Mouse (Mus musculus) B cell, adult 2 months (primary cell): ENCODE results near the gene Mrps33.

Experiments
- DNase-seq, 2 experiments: peaks; one replicate each; pipeline ENCODE4 v3.0.0; 2022

Mrps33 gene

DNA sequence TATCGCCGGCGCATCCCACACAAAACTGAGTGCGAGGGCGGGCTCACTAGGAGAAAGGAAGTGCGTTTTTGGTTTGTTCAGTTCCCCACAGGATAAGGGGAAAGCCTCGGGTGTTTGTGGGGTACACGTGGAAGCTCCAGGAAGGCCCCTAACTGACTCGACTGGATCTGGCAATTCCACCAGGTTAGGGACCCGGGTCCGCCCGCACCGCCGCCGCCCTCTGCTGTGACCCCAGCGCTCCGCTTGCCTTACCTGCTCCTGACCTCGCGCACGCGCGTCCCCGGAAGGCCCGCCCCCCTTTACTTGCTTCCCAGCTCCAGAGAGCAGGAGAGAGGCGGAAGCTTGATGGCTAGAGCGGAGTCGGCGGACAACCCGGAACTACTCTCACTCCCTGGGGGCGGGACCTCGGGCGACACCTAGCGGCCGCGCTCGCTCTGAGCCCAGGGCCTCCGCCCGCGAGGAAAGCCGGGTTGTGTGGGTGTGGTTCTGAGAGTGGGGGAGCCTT lies at the start of gene Mrps33:
Mrps33 (minus strand) TSS at position 377 of the 505 bp plus-strand sequence.
- peak; percentile 99 for DNase-seq

DNA sequence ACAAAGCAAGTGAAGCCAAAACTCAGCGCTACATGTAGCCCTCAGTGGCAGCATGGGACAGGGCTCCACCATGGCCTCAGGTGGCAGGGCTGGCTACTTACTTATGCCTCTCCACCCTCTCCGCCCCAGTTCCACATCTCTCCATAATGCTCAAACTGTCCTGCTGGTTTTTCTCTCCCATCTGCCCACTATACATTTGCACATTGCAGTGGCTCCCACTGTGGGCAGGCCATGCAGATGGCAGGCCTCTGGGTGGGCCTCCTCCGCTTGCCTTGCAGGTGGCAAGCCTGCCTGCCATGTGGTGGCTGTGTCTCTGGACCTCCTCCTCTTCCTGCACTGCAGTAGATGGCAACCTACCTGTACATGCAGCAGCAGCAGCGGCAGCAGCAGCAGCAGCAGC lies 38.9 kb upstream of the Mrps33 start:
- DNase-seq: no peak

DNA sequence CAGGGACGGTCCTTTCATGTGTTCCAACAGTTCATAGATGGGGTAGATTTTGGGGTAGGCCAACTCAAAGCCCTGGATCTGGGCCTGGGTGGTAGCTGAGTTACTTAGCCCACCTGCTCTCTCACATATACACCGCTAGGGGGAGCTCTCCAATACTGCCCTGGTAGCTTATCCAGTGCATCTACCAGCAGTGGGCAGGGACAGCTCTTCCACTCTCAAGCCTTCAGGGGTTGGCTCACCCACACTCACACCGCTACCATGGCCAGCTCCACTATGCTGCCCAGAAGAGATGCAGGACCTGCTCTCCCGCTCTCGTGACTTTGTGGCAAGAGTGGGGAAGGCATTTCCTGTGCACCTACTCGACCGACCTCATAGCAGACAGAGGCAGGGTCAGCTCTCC lies 38.0 kb upstream of the Mrps33 start:
- DNase-seq: peak in 1 of 2 experiments; percentile 15

DNA sequence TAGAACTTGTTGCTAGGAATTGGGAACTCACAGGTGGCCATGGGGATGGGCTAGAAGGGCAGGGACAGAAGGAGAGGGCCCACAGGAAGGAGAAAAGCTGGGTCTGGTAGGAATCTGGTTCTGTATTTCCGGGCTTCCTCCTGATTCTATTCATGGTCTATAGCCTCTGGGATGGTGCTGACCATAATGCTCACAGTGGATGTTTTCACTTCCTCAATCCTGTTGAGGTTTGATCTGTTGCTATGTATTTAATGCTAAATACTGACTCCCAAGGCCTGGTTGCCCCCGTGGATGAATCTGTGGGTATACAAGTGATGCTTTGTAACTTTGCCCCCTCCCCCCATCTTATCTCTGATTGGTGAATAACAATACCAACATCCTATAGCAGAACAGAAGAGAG lies 36.8 kb upstream of the Mrps33 start:
- no peak for DNase-seq

DNA sequence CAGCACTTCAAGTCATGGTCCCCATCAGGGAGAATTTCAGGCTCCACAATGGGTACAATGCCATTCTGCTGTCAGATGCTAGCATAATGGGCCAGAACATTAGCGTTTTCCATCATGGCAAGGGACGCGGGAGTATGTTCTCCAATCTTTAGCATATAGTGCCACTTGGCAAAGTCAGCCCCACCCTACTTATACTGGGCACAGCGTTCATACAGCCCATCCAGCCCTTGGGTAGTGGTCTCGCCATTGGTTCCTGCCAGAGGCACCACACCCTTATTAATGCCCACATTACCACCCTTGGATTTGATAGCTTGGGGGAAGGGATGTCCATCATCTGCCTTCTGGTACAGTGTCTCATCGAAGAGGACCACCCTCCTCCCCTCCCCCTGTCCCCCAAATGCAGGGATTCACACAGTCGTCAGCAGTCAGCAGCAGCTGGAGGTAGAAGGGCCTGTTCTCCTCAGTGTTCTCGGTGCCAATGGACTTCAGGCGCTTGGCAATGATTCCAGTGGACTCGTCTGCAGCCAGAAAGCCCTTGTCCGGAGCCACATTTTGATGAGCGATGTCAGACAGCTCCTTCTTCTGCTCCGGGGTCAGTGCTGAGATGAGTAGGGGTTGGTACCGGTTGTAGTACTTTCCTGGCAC lies 33.0 kb upstream of the Mrps33 start:
- no peak for DNase-seq

DNA sequence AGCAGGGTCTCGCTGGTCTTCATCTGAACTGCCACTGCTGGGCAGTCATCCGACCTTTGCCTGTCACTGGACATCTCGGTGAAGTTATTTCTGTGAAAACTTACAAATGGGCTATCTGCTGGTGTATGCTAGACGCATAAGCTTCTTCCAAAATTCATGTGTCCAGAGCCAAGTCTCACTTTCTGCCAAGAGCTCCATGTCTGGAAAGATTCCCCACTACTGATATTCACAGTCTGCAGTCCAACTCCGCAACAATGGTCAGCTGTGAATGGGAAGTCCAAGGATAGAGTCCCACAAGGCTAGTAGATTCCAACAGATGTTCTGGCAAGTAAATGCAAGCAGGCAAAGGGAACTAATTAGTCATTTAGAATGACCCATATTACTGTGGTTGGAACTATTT lies 17.9 kb upstream of the Mrps33 start:
- DNase-seq: no peak

DNA sequence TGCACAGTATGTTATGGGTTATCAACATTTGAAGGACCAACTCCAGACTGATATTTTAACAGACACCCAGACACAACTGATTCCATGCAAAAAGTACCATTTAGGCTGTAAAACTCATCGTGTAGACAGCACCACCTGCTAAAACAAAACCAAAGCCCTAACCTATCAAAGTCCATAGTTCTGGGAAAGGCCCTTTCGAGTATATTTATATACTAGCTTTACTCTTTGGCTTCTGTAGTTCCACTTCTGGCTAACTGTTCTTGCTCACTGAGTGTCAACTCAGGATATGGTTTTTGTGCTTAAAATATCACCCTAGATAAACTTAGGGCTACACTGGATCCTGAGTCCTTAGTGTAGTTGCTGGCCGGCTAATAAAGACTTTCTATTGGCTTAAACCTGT lies 10.5 kb upstream of the Mrps33 start:
- DNase-seq: no peak

DNA sequence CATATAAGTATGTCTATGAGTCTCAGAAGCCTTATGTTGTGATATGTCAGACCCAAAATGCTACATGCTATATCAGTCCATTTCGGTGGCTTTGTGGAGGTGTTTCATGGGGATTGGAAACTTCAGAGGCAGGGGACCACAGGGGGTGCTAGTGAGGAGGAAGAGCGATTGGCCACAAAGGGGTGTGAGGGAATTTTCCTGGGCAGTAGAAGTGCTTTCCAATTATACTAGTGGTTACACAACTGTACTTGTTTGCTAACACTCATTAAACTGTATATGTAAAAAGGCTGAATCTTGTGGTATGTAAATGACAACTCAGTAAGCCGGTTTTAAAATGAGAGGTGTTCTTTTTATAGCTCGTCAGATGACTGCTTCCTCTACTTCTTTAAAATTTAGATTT lies 8.1 kb upstream of the Mrps33 start:
- no peak for DNase-seq

DNA sequence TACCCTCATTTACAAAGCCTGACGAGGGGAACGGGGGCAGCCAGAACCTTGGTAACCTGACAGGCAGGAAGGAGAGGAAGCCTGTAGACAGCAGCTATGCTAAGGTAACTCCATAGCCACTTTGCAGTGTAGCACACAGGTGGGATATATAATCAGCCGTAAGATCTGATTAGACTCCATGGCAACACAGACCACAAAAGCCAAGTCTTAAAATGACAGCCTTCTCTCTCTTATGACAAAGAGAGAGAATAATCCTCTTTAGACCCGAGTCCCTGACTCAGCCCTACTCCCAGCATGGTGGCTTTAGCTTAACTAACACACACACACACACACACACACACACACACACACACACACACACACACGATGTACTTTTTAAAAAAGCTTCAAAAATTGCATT lies 2.3 kb downstream of the Mrps33 start:
- DNase-seq: no peak

DNA sequence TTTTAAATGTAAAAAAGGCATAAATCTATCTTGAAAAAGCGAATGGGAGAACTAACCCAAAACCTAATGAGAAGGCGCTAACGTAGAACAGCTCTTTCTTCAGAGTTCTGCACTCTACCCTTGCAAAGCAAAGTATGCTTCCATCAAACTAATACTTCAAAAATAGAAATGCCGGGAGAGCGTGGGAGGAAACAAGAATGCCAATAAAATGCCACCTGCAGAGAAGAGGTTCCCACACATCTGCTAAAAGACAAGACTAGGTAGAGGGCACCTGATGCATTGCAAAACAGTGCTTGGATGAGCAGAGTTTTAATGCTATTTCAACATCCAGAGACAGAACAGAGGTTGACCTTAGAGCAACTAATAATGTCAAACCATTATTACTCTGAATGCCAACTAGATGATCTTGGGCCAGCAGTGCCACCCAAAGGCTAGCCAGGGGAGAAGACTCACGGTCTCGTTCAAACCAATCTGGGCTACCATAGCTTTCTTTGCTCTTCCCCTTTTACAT lies 3.7 kb downstream of the Mrps33 start:
- DNase-seq: no peak

DNA sequence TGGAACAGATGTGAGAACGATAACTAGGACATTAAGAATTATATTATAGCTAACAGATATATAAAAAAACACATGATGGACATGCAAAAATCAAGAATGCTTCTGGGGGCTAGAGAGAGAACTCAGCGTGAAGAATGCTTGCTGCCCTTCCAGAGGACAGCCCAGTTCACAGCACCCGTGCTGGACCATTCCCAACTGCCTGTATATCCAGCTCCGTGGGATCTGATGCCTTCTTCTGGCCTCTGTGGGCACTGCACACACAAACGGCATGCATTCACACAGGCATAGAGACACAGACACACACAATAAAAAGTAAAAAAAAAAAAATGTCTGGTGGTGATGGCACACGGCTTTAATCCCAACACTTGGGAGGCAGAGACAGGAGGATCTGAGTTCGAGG lies 4.5 kb downstream of the Mrps33 start:
- no peak for DNase-seq

DNA sequence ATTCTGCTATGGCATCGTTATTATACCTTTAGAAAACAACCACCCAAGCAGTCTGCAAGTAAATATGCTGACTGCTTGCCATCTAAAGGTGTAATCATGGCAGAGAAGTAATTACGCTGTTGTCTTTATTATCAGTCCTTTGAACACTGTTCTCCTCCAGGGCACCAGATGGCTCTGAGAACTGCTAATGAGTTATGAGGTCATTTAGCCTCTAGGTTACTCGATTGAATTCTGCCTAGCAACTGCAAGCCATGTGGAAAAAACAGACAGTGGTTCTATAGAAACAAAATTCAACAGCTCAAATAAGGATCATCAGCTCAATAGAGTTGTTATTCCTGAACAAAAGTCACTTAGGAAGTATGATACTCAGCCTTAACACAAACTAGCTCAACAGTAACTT lies 4.9 kb downstream of the Mrps33 start:
- DNase-seq: no peak

DNA sequence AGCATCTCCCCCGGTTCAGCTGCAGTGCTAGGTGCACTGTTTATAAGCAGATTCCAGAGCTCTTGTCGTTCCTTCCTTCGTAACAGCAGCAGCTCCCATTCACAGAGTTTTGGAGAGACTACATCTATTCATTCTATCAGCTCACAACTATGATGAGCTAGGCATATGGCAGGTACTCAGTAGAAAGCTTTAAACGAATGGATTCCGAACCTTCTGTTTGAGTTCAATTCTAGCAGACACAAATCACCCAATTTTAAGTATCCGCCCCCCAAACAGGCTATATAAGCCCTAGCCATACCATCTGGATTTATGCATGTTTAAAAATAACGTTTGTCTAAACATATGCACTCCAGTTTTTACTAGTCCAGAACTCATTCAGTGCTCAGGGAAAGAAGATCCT lies 9.8 kb downstream of the Mrps33 start:
- no peak for DNase-seq

DNA sequence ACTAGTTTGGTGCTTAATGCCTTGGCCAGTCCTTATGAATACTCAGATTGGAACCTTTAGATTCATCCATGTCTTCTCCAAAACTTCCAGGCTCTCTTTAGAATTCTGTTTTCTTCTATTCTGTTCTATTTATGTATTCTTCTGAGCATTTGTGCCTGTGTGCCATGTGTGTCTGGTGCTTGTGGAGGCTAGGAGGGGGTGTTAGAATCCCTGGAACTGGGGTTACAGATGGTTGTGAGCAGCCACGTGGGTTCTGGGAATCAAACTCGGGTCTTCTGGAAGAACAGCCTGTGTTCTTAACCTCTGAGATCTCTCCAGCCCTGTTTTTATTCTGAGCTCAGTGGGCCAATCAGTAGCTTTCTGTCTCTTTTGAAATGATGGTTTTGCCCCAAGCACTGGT lies 13.7 kb downstream of the Mrps33 start:
- no peak for DNase-seq

DNA sequence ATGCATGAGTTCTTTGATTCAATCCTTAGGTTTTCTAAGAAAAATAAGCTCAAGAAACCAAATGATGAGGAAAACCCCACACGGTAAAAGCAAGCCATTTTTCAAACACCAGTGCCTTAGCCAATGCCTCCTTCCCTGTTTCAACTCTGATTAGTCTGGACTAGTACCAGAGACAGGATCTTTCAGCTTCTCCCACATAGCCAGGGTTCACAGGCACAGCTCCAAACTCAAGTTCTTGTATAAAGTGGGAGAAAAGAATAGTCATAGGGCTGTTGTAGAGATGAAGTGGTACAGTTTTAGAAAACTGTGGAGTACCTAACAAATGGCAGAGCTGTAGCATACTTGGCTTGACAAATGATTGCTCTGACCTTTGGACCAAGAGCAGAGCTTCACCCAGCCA lies 14.6 kb downstream of the Mrps33 start:
- no peak for DNase-seq

DNA sequence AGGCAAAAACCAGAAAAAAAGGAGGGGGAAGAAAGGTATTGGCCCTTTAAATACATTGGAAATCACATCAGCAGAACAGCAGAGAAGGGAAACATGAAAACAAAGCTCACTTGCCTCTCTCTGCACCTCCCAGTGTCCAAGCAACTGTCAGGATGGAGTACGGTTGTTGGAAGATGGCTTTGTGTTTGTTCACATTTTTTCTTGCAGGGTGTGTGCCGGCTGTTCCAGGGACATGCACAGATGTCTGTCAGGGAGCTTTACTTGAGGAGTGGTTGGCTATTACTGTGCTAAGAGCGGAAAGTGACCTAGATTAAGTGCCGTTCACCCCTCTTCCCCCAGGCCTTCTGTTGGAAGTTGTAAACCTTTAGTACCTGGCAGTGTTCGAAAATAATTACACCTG lies 19.0 kb downstream of the Mrps33 start:
- DNase-seq: no peak

DNA sequence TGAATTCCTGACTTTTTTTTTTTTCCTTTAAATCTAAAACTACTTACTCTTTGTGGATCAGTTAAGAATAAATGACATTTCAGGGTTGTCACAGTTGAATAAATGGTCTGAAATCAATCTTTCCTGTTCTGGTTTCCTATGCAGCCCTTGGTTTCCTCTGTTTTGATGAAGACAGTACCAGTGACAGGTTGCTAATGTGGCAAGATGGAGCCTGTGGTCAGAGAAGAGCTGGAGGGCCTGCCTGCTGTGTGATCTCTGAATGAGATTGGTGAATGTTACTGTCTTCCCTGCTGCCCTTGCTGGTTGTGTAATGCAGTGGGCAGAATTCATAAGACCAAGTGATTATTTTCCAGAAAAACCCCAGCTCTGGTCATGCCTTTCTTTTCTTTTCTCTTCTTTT lies 22.4 kb downstream of the Mrps33 start:
- DNase-seq: no peak

DNA sequence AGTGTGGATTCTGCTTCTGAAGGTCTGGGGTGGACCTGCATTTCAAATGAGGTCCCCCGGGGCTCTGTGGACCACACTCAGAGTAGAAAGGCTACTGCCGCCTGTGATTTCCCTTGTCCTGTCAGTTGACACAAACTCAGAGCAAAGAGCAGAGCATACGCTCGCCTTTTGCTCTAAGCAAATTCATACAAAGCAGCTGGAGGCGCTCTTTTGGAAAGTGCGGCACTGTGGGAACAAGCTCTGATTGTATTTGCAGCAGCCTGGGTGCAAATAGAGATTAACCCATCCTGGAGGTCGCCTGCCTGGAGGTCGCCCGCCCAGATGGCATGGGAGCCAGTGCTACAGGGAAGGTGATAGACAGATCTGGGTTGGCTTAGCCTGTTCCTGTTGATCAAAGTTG lies 23.0 kb downstream of the Mrps33 start:
- no peak for DNase-seq

DNA sequence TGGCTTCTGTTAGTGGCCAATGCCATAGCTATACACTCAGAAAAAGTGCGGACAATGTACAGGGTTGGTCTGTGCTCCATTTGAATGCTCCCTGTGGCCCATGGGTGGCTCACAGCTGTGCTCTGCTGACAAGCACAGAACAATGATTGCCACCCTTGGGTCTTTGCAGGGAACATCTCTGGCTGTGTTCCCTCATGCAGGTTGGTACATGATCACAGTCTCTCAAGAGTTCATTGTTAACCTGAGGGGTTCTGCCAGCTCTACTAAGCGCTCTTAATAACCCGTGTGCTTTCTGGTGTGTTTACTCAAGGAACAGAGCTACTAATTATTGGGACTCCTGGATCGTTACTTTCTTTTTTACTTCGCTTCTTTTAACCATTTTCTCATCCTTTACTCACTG lies 24.8 kb downstream of the Mrps33 start:
- DNase-seq: no peak

DNA sequence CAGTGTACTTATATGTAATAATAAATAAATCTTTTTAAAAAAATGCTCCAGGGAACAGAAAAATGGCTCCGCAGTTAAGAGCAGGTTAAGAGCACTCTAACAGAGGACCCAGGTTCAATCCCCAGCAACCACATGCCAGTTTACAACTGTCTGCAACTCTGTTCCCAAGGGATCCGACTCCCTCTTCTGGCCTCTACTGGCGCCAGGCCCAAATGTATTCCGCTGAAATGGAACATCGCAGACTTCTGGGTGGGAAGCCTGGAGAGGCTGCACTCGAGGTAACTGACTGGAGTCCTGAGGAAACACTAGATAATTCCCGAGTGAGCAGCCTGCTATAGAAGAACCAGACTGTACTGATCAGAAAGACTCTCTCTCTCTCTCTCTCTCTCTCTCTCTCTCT lies 27.3 kb downstream of the Mrps33 start:
- DNase-seq: no peak

DNA sequence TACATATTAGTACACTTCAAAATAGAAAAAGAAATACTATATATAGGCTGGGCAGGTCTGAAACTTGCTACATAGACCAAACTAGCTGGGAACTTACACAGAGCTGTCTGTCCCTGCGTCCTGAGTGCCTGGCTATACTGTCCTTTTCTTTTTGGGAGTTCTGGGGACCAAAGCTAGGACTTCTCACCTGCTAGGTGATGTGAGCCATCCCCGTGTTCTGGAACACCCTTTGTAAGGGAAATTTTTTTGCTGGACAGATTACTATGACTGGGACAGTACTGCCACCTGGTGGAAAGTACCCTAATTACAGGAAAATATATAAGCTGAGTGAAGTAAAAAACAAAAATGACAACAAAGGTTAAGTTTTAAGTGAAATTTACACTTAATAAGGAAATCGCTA lies 28.2 kb downstream of the Mrps33 start:
- peak; percentile 58 to 61 for DNase-seq

DNA sequence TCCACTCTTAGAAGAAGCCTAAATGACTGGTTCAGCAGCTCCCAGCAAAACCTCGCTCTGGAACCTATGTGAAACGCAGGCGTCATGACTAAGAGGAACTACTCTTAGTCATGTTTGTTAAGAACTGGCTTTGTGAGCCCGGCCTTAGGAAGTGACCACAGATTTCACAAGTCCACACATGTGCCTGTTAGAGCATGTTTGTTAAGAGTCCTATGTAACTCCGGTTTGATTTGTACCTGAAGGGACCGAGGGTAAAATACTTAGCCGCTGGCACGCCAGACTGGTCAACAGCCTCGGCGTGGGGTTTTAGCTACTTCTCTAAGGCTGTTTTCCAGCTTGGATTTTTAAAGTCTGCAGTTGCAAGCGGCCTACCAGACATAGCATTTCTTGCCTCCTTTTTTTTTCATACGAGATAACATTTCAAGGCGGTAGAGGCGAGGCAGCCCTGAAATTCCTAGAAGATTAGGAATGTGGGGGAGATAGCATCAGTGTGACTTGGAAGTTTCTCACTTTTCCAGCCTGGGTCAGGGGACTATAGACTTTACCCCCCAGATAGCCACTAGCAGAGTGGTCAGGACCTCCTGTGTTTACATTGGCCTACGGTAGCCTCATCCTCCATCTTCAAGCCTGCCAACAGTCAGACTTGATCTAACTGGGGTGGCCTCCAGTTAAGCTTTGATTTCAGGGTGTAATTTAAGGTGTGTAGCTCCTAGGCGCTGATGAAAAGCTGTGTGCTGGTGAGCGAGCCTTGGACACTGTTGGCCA lies 28.8 kb downstream of the Mrps33 start:
- DNase-seq: peak; percentile 14 to 23

DNA sequence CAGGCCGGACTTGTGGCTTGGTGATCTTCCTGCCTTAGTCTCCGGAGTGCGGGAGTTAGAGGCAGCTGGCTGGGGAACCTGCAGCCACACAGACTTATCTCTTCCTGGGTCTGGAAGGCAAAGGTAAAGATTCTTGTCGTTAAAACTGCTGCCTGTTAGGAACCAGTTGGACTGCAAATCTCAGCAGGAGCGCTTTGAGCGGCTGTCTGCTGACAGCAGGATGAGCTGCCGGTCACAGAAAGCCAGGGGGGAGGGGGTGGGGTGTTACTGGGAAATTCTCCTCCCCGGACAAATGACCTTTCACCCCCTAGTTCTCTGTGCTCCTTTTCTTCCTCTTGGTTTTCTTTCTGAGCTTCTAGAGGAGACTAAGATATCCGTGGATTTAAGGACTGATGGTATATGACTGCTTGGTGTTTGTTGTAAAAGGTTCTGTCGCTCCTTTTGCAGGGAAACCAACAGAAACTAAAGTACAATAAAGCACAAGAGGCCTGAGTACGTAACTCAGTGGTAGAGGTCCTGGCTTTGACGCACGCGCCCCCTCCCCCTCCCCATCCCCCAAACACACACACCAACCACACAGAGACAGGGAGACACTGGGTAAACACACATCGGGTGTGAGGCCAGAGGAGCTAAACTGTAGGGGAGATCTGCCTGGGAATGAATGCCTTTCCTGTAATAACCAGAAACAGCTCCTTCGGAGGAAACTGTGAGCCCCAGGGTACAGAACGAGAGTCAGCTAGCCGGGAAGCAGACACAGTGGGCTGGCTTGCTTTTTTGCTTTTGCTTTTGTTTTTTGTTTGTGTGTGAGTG lies 29.7 kb downstream of the Mrps33 start:
- DNase-seq: peak; percentile 14 to 17

DNA sequence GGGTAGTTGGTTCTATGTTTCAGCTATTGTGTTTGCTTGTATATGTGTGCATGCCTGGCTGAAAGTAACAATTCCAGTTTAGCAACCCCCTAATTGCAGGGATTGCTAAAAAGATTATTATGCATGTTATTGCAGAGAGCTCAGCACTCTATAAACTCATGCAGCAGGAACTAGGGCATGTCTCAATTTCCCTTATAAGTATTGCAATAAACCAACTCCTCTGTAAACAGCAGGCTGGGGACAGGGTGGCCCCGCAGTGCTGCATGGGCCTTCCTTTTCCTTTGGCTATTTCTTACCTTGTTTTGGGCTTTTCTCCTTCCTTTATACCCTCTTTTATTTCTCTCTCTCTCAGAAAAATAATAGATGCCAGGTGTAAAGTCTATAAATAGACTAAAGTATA lies 32.3 kb downstream of the Mrps33 start:
- DNase-seq: no peak
